Mouse (Mus musculus) heart, adult 18-20 months (tissue): ENCODE data around the gene Rhbdl1. TPM values are rescaled to one million over a fixed set of nuclear protein-coding genes. Genes with fewer than 3 reads are reported as not detected.

Source experiments
- DNase-seq, 2 experiments: peaks; one replicate each; pipeline ENCODE4 v3.0.0; 2021 to 2022; ENCODE audit warnings: mixed read lengths in 1 of 2
- microRNA-seq, 2 experiments: library from miRNA; unstranded; fragments of <30 nt; microRNA quantifications; one replicate each; pipeline ENCODE4 v1.2.0; 2022
- total RNA-seq, 2 experiments: library from RNA; stranded (reverse); gene quantifications; 2 replicates each; pipeline ENCODE4 v1.2.3; 2021

Gene Rhbdl1
- total RNA-seq, 2 experiments from 2014 or later, result 1.8 to 2.3 TPM

DNA sequence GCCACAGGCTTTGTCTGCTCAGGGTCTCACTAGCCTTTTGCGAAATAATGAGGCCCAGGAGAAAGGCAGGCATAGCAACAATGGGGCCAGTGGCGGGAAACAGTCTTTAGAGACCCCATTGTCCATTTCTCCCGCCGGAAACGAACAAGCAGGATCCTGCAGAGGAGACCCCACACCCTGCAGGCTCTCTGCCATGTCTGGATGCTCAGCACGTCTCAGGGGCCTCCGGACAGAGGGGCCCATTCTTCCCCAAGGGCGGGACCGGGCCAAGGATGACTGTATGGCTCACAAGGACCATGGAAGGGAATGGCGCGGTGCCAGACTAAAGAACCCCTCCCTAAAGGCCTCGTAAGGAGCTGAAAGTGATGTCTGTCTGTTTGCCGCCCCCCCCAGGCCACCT, 42.9 kb downstream of the Rhbdl1 start:
- no peak for DNase-seq

DNA sequence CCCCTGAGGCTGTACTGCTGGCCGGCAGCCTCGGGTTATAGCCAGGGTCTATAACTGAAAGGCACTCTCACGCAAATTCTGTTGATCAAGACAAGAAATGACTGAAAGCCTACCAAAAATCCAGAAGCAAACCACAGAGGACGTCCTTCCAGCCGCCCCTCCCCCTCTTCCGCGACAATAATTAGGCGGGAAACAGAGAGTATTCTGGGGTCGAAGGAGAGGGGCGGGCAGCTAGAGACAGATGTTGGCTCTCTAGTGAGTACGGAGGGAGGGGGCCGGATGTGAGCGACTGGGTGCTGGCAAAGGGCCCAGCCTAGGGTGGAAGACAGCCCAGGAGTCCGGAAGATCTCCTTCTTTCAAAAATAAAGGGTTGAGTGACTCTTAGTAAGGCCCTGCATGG, 44.5 kb downstream of the Rhbdl1 start, which contains the start of gene Fam173a:
Gene Fam173a, minus strand, starts transcription at position 287 of the 400 bp plus-strand sequence.
- peak; percentile 85 to 89 for DNase-seq

DNA sequence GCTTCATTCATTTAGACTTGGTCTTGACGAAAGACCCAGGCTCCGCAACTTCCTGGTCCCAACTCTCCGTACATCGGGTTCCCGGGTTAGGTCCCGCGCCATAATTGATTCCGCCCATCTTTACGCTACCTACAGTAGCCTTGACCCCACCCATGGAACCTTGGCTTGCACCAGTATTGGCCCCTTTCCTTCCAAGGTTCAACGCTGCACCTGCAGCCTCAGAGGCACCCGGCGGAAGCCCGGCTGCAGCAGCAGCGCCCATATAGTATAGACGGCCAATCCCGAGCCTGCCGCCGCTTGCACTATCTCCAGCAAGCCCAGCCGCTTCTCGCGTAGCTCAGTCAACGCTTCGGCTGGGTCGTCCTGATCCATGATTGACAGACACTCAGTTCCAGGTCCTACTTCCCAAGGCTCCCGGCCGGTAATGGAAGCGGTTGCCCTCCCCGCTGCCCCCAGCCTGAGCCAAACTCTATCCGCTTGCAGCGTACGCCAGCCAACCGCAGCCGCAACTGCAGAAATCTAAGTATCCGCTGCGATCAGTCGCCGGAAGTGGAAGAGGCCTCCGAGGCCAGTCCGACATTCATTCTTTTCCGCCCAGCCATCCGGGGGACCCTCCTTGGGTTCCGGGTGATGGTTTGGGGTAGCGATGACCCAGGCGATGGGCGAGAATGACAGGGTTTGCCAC, 45.1 kb downstream of the Rhbdl1 start:
- DNase-seq, result peak; percentile 86 to 94

DNA sequence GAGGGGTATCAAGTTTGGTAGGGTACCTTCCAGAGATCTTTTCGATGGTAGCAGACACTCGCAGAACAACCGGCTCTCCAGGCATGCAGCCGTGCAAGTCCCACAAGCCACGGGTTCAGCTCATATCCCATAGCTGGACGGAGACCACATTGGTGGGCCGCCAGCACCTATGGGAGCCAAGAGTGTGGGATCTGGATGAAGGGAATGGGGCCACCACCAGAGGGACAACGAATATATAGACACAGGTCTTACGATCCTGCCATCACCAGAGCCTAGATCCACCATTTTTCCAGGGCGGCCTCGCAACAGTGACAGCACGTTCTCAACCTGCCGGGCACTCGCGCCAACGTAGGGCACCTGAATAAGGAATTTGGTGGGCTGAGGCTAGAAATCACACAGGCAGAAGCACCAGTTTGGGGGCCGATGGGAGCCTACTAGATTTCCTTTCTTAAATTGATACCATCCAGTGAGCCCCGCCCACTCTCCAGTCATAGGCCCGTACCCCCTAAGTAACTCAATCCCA, 45.7 kb downstream of the Rhbdl1 start:
- no peak for DNase-seq

DNA sequence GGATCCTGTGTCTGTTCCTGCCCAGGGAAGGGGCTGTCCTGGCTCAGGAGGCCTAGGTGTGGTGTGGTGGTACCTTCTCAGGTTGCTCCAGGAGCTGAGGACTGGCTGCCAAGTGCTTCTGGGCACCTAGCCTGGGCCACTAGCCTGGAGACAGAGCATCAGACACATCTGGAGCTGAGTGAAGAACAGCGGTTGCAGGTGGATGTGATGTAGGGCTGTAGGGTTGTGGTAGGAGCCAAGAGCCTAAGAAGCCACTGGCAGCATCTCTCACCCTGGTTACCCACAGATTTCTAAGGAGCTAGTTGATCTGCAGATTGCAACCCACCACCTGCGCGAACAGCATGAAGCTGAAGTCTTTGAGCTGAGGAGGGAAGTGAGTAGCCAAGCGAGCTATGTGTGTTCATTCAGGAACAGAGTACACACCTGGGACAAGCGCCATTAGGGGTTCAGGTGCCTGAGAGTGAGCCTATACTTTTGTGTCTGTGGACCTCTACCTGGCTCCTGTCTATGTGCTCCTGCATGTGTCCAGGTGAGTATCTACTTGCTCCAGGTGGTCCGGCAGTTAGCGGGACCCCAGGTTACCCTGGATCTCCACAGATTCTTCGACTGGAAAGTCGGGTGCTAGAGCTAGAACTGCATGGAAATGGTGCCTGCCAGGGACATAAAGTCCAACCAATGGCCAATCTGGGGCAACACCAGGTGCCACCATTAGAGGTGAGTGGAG, 50.2 kb downstream of the Rhbdl1 start:
- DNase-seq, result no peak

DNA sequence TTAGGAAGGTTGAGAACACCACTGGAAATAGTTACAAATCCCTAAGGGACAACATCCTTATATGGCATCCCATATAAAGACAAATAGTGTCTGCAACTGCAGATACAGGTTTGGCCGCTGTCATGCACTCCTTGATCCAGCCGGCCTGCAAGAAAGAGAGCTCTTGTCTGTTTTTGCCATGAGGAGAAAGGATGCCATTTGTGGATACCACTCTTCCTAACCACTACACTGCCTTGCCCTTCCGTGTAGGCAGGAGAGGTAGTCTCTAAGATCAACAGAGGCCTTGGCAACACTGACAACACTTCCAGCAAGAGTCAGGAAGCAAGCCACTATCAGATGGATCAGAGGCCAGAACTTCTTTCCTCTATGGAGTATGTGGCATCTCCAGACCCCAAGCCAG, 50.8 kb downstream of the Rhbdl1 start, which contains the start of gene Ccdc78:
Gene Ccdc78, plus strand, starts transcription at position 301 of the 400 bp plus-strand sequence.
- DNase-seq, result no peak

DNA sequence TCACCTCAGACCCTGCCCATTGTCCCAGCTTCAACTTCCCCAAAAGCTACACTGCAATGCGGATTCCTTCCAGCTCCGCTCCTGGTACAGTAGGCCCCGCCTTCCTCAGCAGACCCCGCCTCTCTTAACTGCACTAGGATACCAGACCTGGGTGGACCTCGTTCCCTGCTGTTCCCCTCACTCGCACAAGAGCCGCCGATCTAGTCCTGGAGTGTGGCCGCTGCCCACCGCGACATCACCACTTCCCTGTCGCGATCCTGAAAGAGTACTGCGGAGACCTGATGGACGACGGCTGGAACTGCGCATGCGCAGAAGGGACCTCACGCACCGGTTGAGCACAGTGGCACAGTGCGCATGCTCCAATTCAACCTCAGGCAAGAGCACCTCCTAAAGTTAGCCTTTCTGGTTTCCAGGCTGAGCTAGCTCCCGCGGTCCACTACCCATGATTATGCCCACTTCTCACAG, 51.8 kb downstream of the Rhbdl1 start, which contains the start of gene Haghl:
Gene Haghl, minus strand, starts transcription at position 393 of the 465 bp plus-strand sequence.
- peak; percentile 96 to 97 for DNase-seq

Small RNAs within 50 kb of the gene (microRNA-seq; reads per million reads assigned to microRNA genes)
- gene Mir3082, result 0.38 to 1.4 reads per million in 2 experiments

Other genes starting within 250 kb of the Rhbdl1 start
- under 1 TPM in 1 of 2 experiments, not detected in 1; 0.77 TPM for gene Gng13, start 120.1 kb downstream of the Rhbdl1 start, total RNA-seq
- 1 to 10 TPM in 1 of 2 experiments, under 1 TPM in 1; 0.84 to 1.3 TPM for gene Chtf18, start 109.9 kb downstream of the Rhbdl1 start, total RNA-seq
- gene Rpusd1, start 109.6 kb downstream of the Rhbdl1 start, total RNA-seq, result 1 to 10 TPM; 3.6 to 5.2 TPM
- gene Mslnl, start 101.3 kb downstream of the Rhbdl1 start, total RNA-seq, result not detected
- 10 to 100 TPM; 10.3 to 20.2 TPM for gene Msln, start 82.9 kb downstream of the Rhbdl1 start, total RNA-seq
- 10 to 100 TPM; 43.9 to 50.1 TPM for gene Narfl, start 63.5 kb downstream of the Rhbdl1 start, total RNA-seq
- gene Haghl, start 51.6 kb downstream of the Rhbdl1 start, total RNA-seq, result 10 to 100 TPM; 11.4 to 12.1 TPM
- under 1 TPM in 1 of 2 experiments, not detected in 1; 0.39 TPM for gene Ccdc78, start 50.7 kb downstream of the Rhbdl1 start, total RNA-seq
- 10 to 100 TPM; 45.5 to 51.5 TPM for gene Fam173a, start 44.4 kb downstream of the Rhbdl1 start, total RNA-seq
- not detected for gene AC134908.4, start 41.6 kb downstream of the Rhbdl1 start, total RNA-seq
- gene Metrn, start 40.2 kb downstream of the Rhbdl1 start, total RNA-seq, result 10 to 100 TPM; 55.0 to 76.0 TPM
- gene Fbxl16, start 28.2 kb downstream of the Rhbdl1 start, total RNA-seq, result 1 to 10 TPM; 1.5 to 1.7 TPM
- gene Wdr24, start 13.7 kb downstream of the Rhbdl1 start, total RNA-seq, result 10 to 100 TPM in 1 of 2 experiments, 1 to 10 TPM in 1; 9.8 to 11.7 TPM
- gene Jmjd8, start 8.4 kb downstream of the Rhbdl1 start, total RNA-seq, result 10 to 100 TPM; 28.0 to 34.0 TPM
- 100 to 1,000 TPM; 113 to 128 TPM for gene Stub1, start 3.9 kb downstream of the Rhbdl1 start, total RNA-seq
- gene Gm20683, start 4.5 kb upstream of the Rhbdl1 start, total RNA-seq, result 1 to 10 TPM; 1.2 to 3.3 TPM
- 100 to 1,000 TPM; 138 to 140 TPM for gene Rhot2, start 7.6 kb upstream of the Rhbdl1 start, total RNA-seq
- gene Wdr90, start 24.2 kb upstream of the Rhbdl1 start, total RNA-seq, result 1 to 10 TPM; 1.0 to 2.3 TPM
- 100 to 1,000 TPM; 283 to 318 TPM for gene Mcrip2, start 31.5 kb upstream of the Rhbdl1 start, total RNA-seq
- 10 to 100 TPM; 11.8 to 15.2 TPM for gene Mettl26, start 37.8 kb upstream of the Rhbdl1 start, total RNA-seq
- under 1 TPM; 0.21 to 0.50 TPM for gene Wfikkn1, start 43.6 kb upstream of the Rhbdl1 start, total RNA-seq
- 10 to 100 TPM; 14.5 to 15.3 TPM for gene Rab40c, start 82.4 kb upstream of the Rhbdl1 start, total RNA-seq
- gene Pigq, start 107.6 kb upstream of the Rhbdl1 start, total RNA-seq, result 10 to 100 TPM; 37.8 to 43.4 TPM
- under 1 TPM in 1 of 2 experiments, not detected in 1; 0.21 TPM for gene Nhlrc4, start 107.7 kb upstream of the Rhbdl1 start, total RNA-seq
- gene A930017K11Rik, start 115.3 kb upstream of the Rhbdl1 start, total RNA-seq, result under 1 TPM; 0.32 to 0.57 TPM
- gene Capn15, start 148.5 kb upstream of the Rhbdl1 start, total RNA-seq, result 1 to 10 TPM; 6.1 to 8.5 TPM
- 10 to 100 TPM; 30.6 to 30.7 TPM for gene Rab11fip3, start 232.3 kb upstream of the Rhbdl1 start, total RNA-seq